Mouse (Mus musculus) adipose tissue, adult 10 weeks (tissue): ENCODE measurements around the gene Deup1. TPM values are rescaled to one million over a fixed set of nuclear protein-coding genes. Genes with fewer than 3 reads are reported as not detected.

ENCODE experiments used
- polyA plus RNA-seq: library from polyadenylated mRNA; stranded (reverse); fragments of 350-450 nt; fragmentation: Illumina TruSeq; extraction: RNeasy Lipid Tissue Mini Kit (QIAGEN cat#74804); gene quantifications from one replicate; pipeline ENCODE4 v1.2.3, GENCODE M21; 2014; ENCODE audit warnings: low read depth, low replicate concordance

Deup1 gene
- polyA plus RNA-seq, result 5.7 TPM

DNA sequence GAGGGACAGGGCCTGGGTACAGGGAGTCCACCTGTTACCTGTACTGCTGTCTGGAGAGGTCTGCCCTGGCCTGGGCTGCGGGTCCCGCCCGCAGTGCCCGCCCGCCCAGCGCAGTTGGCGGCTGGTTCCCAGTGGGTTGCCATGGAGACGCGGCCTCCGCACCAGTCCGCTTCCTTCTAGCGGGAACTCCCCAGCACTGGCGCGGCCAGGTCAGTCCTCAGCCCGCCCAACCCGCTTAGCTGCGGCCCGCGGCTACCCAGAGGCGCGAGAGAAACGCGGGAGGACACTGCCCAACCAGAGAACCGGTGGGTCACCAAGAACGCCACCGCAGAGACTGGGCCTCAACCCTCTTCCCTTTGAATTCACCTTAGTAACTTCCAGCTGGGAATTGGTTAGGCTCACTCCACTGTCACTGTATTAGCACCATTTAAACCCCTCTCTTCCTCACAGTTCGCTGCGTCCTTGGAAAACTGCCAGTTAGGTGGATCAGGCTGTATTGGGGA lies at the start of gene Deup1:
Deup1 (minus strand) TSS at position 149 of the 503 bp plus-strand sequence.

Other genes starting within 250 kb of the Deup1 start
- gene Smco4, start 134.5 kb downstream of the Deup1 start, polyA plus RNA-seq, result 34.5 TPM
- 5.9 TPM for gene Slc36a4, start 81.8 kb upstream of the Deup1 start, polyA plus RNA-seq
- not detected for gene Mtnr1b, start 246.6 kb upstream of the Deup1 start, polyA plus RNA-seq